Mouse (Mus musculus) embryonic facial prominence, embryonic 10.5 days (tissue): Measurements from ENCODE around the gene Arhgap11a. TPM values are rescaled to one million over a fixed set of nuclear protein-coding genes. Genes with fewer than 3 reads are reported as not detected.

Experiments
- DNase-seq: peaks from one replicate; pipeline ENCODE4 v3.0.0-alpha.2; 2017; ENCODE audit warnings: low spot score
- H3K27ac ChIP-seq: fragments of 300-500 bp; sonication (generic); replicated peaks from 2 replicates; pipeline ENCODE4 v1.5.1; 2016; ENCODE audit warnings: mild to moderate bottlenecking
- H3K27me3 ChIP-seq: fragments of 300-500 bp; sonication (generic); replicated peaks from 2 replicates; pipeline ENCODE4 v1.6.1; 2016; ENCODE audit warnings: low read depth, mild to moderate bottlenecking; ENCODE audit not compliant: poor library complexity, severe bottlenecking
- H3K36me3 ChIP-seq: fragments of 300-500 bp; sonication (generic); replicated peaks from 2 replicates; pipeline ENCODE4 v1.6.1; 2016; ENCODE audit warnings: mild to moderate bottlenecking, moderate library complexity
- H3K4me1 ChIP-seq: fragments of 300-500 bp; sonication (generic); 2 replicates; pipeline ENCODE4 v1.6.1; 2016
- H3K4me3 ChIP-seq: fragments of 300-500 bp; sonication (generic); 2 replicates; pipeline ENCODE4 v1.5.1; 2016; ENCODE audit warnings: mild to moderate bottlenecking, moderate library complexity
- H3K9me3 ChIP-seq: fragments of 300-500 bp; sonication (generic); 2 replicates; pipeline ENCODE4 v1.6.1; 2016; ENCODE audit warnings: mild to moderate bottlenecking
- WGBS: fragments of 180-500 bp; shearing (Covaris S2); methylation state at CpG from one replicate; pipeline ENCODE4 v1.1.7; 2016; 5-methylcytosine and 5-hydroxymethylcytosine counted together
- polyA plus RNA-seq: library from polyadenylated mRNA; unstranded; fragments of >200 nt; fragmentation: Nextera tagmentation; extraction: Ambion mirVana; gene quantifications from 2 replicates; pipeline ENCODE4 v1.2.1, GENCODE M21; 2016

Arhgap11a gene
- polyA plus RNA-seq, 1 experiment from 2014 or later, result 38.3 TPM

GRCm38 (mm10) chr2:113835219-113835618 lies 13.2 kb downstream of the Arhgap11a start:
- H3K36me3 ChIP-seq, result peaks cover 92% of the 10 kb centered on the region
- H3K4me1 ChIP-seq, result no peaks in the 10 kb centered on the region
- no peaks in the 10 kb centered on the region for H3K9me3 ChIP-seq
- no peak for DNase-seq
- no peak overlapping the region for H3K27ac ChIP-seq
- no peaks in the 10 kb centered on the region for H3K27me3 ChIP-seq
- no peak overlapping the region for H3K4me3 ChIP-seq
- WGBS, result 88% methylated on average over 3 of the region's 3 CpGs

GRCm38 (mm10) chr2:113828943-113829882 lies 19.2 kb downstream of the Arhgap11a start, which contains the start of gene Scg5:
TSS of gene Scg5 (minus strand) at chr2:113829121.
- H3K27me3 ChIP-seq, result no peaks in the 10 kb centered on the region
- 11% methylated on average over 23 of the region's 23 CpGs for WGBS
- peaks cover 30% of the 10 kb centered on the region for H3K4me1 ChIP-seq
- H3K36me3 ChIP-seq, result peaks cover 32% of the 10 kb centered on the region
- H3K9me3 ChIP-seq, result no peaks in the 10 kb centered on the region
- peak; percentile 87 for DNase-seq
- peak within 1 kb of the TSS; percentile 56 for H3K4me3 ChIP-seq
- peak within 1 kb of the TSS; percentile 79 for H3K27ac ChIP-seq

GRCm38 (mm10) chr2:113828086-113828942 lies 20.1 kb downstream of the Arhgap11a start:
- H3K27me3 ChIP-seq, result no peaks in the 10 kb centered on the region
- peaks cover 23% of the 10 kb centered on the region for H3K36me3 ChIP-seq
- H3K4me1 ChIP-seq, result peaks cover 30% of the 10 kb centered on the region
- H3K27ac ChIP-seq, result peak overlapping the region; percentile 79
- WGBS, result 17% methylated on average over 17 of the region's 17 CpGs
- no peak for DNase-seq
- no peaks in the 10 kb centered on the region for H3K9me3 ChIP-seq
- peak overlapping the region; percentile 56 for H3K4me3 ChIP-seq

- DNase-seq, result peak; percentile 39
- H3K27ac ChIP-seq, result no peak overlapping the region
- H3K36me3 ChIP-seq, result no peaks in the 10 kb centered on the region
- no peak overlapping the region for H3K4me3 ChIP-seq
- no peaks in the 10 kb centered on the region for H3K9me3 ChIP-seq
- 1% methylated on average over 2 of the region's 2 CpGs for WGBS
- peaks cover 24% of the 10 kb centered on the region for H3K4me1 ChIP-seq
- H3K27me3 ChIP-seq, result no peaks in the 10 kb centered on the region
Measured at GRCm38 (mm10) chr2:113823909-113824308, 24.6 kb downstream of the Arhgap11a start.

- no peak overlapping the region for H3K27ac ChIP-seq
- no peak for DNase-seq
- H3K27me3 ChIP-seq, result no peaks in the 10 kb centered on the region
- WGBS, result 92% methylated on average over 8 of the region's 8 CpGs
- no peaks in the 10 kb centered on the region for H3K9me3 ChIP-seq
- H3K4me1 ChIP-seq, result peaks cover 17% of the 10 kb centered on the region
- no peak overlapping the region for H3K4me3 ChIP-seq
- no peaks in the 10 kb centered on the region for H3K36me3 ChIP-seq
Measured at GRCm38 (mm10) chr2:113822367-113822766, 26.1 kb downstream of the Arhgap11a start.

GRCm38 (mm10) chr2:113821176-113821734 lies 27.2 kb downstream of the Arhgap11a start:
- H3K36me3 ChIP-seq, result no peaks in the 10 kb centered on the region
- H3K4me1 ChIP-seq, result peaks cover 10% of the 10 kb centered on the region
- H3K9me3 ChIP-seq, result no peaks in the 10 kb centered on the region
- no peak overlapping the region for H3K4me3 ChIP-seq
- no peaks in the 10 kb centered on the region for H3K27me3 ChIP-seq
- WGBS, result 78% methylated on average over 12 of the region's 12 CpGs
- no peak for DNase-seq
- no peak overlapping the region for H3K27ac ChIP-seq

GRCm38 (mm10) chr2:113820117-113820516 lies 28.3 kb downstream of the Arhgap11a start:
- Histone ChIP-seq H3K27me3 (no peaks in the 10 kb centered on the region), H3K27ac (no peak overlapping the region), H3K4me3 (no peak overlapping the region), H3K4me1 (peaks cover 5% of the 10 kb centered on the region; the same call in 1 of the 2 replicates), H3K9me3 (no peaks in the 10 kb centered on the region), H3K36me3 (no peaks in the 10 kb centered on the region)
- DNase-seq, result no peak
- WGBS, result 92% methylated on average over 15 of the region's 15 CpGs

GRCm38 (mm10) chr2:113817681-113818606 lies 30.5 kb downstream of the Arhgap11a start:
- Histone ChIP-seq H3K4me1 (peaks cover 5% of the 10 kb centered on the region; the same call in 1 of the 2 replicates), H3K27me3 (no peaks in the 10 kb centered on the region), H3K4me3 (no peak overlapping the region), H3K9me3 (no peaks in the 10 kb centered on the region), H3K36me3 (no peaks in the 10 kb centered on the region), H3K27ac (0 out of 2 replicates have a peak overlapping the region, but pooled peaks have one; percentile 6)
- 71% methylated on average over 14 of the region's 14 CpGs for WGBS
- DNase-seq, result no peak

- WGBS, result 25% methylated on average over 9 of the region's 9 CpGs
- peaks cover 8% of the 10 kb centered on the region; the same call in 1 of the 2 replicates for H3K4me1 ChIP-seq
Measured at GRCm38 (mm10) chr2:113807640-113808039, 40.8 kb downstream of the Arhgap11a start.

GRCm38 (mm10) chr2:113806851-113807577 lies 41.4 kb downstream of the Arhgap11a start:
- DNase-seq, result no peak
- Histone ChIP-seq H3K27ac (no peak overlapping the region), H3K4me1 (peaks cover 8% of the 10 kb centered on the region; the same call in 1 of the 2 replicates), H3K27me3 (no peaks in the 10 kb centered on the region), H3K4me3 (no peak overlapping the region), H3K36me3 (no peaks in the 10 kb centered on the region), H3K9me3 (no peaks in the 10 kb centered on the region)
- 54% methylated on average over 10 of the region's 10 CpGs for WGBS

More at GRCm38 (mm10) chr2:113807640-113808039, 40.8 kb downstream of the Arhgap11a start:
- DNase-seq, result peak; percentile 81
- H3K36me3 ChIP-seq, result no peaks in the 10 kb centered on the region
- H3K27me3 ChIP-seq, result no peaks in the 10 kb centered on the region
- H3K9me3 ChIP-seq, result no peaks in the 10 kb centered on the region
- no peak overlapping the region for H3K27ac ChIP-seq
- no peak overlapping the region for H3K4me3 ChIP-seq

- H3K27me3 ChIP-seq, result no peaks in the 10 kb centered on the region
- DNase-seq, result no peak
- H3K4me3 ChIP-seq, result no peak overlapping the region
- no peaks in the 10 kb centered on the region for H3K9me3 ChIP-seq
- H3K4me1 ChIP-seq, result peaks cover 10% of the 10 kb centered on the region
- no peak overlapping the region for H3K27ac ChIP-seq
- 89% methylated on average over 4 of the region's 4 CpGs for WGBS
- H3K36me3 ChIP-seq, result no peaks in the 10 kb centered on the region
Measured at GRCm38 (mm10) chr2:113805765-113806164, 42.7 kb downstream of the Arhgap11a start.
